Mouse (Mus musculus): ENCODE measurements at regions not wholly inside any gene's neighbourhood (a gene's known extent, or its start where the extent isn't known, plus 50 kb on each side); places are given as distances from the start of the nearest gene placed in this dataset.

DNA sequence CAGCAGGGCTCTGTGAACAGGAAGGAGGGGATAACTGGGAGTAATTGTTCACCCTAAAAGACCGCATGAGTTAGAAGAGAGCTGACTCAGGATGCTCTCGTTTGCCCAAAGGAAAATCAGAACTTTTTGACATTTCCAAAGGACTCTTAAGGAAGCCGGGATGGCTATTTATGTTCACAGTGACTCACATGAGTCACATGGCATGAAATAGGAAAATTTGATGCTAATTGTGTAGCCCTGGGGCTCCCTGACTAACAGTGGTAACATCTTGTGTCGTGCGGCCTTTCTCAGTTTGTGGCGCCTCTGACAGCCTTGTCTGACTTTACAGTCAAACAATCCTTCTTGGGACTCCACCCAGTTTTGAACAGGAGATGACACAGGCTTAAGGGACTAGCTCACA lies 51.9 kb upstream of the Cacna1a start:
- DNase-seq = no peak

DNA sequence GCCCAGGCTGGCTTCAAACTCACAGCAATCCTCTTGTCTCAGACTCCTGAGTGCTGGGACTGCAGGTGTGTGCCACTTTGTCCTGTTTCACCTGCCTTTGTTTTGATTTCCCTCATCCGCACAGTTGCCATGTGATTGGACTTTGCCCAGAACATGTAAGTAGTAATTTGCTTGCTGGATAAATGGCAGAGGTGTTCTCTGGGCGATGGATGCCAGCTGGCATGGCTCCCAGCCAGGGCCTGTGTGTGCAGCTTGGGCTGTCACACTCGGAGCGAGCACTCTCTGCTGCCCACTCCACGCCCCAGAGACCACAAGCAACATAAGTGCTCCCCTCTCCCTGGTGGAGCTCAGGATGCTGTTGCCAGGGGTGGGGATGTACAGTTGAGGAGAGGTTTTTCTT lies 53.9 kb upstream of the Cacna1a start:
- peak; percentile 79 for DNase-seq

- DNase-seq = no peak
Observed at GRCm38 (mm10) chr8:84331562-84331961, 56.7 kb upstream of the Cacna1a start.

- no peak for DNase-seq
Observed at GRCm38 (mm10) chr8:84329535-84329934, 58.7 kb upstream of the Cacna1a start.

DNA sequence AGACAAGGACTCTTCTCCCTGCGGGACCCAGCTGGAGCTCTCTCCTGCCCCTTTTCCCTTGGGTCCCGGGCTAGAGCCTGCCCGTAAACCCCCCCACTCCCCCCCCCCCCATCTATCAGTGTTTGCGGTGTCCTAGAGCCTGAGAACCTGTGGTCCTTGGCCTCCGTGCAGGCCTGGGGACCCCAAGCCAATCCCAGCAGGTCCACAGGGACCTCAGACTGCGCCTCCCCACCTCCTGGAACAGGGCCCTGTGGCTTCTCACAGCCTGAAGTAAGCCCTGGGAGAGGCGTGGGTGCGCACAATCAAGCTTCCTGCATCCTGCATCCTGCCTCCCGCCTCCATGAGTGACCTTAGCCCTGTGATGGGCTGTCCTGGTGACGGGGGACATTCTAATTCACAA lies 52.6 kb upstream of the Ccdc130 start:
- DNase-seq = peak; percentile 14

DNA sequence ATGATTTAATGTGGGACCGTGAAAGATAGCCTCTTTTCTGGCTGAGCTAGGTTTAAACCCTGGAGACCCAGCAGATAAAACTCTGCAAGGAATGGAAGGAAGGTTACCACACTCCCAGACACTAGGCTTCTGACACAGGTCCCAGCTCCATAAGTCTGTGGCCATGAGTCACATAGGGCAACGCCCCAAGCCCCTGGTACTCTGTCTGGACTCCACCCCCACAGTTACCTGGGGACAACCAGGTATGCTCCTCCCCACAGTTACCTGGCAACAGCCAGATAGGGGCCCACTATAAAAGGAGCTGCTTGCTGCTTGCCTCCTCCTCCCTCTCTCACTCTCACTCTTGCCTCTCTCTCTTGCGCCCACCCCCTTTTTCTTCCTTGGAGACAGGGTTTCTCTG lies 51.7 kb upstream of the Ccdc130 start:
- DNase-seq = no peak

Data from kidney, postnatal 10 days (tissue).